Mouse (Mus musculus): ENCODE results near the gene Ankrd10. TPM values are rescaled to one million over a fixed set of nuclear protein-coding genes. Genes with fewer than 3 reads are reported as not detected.
"Not testable (repeated sequence)": the region's sequence is repeated elsewhere in the genome, so short reads cannot be mapped to it uniquely, and the experiment has no call there.

Ankrd10 gene
- polyA plus RNA-seq, 1 experiment from 2014 or later: 110 TPM

DNA sequence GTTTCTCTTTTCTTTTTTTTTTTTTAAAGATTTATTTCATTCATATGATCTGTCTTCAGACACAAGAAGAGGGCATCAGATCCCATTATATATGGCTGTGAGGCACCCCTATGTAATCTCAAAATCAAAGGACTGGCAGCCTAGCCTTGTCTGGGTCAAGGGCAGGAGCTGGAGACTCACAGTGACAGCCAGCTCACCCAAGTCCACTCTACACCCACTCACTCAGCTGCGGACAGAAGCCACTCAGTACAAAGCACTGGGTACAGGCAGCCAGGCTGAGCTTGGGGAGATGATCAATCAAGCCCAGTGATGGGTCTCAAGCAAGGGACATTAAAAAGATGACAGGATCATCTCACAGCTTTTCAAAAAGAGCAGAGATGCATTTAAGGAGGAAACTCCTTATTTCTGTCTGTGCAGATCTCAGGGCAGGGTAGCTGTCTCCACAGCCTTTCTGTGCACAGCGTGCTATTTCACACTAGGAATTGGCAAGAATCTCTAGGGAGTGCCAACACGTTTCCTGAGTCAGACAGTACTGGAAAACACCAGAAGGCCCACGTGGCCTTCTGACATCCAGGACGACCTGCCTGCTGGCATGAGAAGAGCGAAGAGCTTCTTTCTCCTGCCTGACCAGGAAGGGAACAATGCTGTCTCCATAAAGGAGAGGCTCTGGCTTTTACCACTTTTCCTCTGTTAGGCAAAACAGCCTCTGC lies 21.3 kb downstream of the Ankrd10 start:
- DNase-seq (ENCODE audit: low spot score): no peak

DNA sequence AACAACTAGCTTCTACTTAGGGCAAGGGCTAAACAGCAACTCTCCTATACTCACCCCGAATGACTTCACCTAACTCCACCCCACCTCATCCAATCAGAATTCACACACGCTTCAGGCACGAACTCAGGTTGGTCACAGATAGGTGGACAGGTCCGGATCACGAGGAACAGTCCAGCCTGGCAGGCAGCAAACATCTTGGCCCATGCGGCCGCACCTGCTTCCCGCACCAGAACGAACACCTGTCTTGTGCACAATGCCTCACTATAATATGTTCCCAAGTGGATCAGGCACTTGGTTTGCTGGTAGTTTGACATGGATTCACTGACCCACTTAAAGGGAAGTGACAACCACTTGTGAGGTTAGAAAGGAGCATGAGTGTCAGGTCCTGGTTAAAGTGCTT lies 26.7 kb downstream of the Ankrd10 start:
- DNase-seq (ENCODE audit: low spot score): no peak

DNA sequence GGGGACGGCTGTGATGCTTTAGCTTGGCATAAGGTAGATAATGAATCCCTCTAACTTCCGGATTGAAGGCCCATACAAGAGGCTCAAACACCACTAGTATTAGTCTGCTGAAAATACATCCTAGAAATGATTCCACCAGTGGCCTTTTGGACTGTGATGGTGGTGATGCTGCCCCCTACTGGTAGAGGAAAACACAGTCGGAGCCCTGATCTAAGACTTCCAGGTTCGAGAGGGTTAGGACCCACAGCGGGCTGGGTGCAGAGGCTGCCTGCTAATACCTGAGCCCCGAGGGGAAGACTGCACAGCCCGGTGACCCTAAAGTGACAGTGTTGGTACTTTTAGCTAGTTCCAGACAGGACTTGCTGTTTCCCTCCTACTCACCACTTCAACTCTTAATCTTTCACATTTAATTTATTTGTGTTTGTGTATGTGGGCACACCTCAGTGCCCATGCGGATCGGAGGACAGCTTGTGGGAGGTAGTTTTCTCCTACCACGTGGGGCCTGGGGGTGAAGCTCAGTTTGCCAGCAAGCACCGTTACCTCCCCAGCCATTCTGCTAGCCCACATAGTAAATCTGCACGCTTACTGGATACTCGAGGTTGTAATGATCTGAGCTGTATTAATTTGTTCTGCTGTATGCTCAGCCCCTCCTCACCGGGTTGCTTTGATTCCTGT lies 33.4 kb downstream of the Ankrd10 start:
- DNase-seq (ENCODE audit: low spot score): peak; percentile 81

DNA sequence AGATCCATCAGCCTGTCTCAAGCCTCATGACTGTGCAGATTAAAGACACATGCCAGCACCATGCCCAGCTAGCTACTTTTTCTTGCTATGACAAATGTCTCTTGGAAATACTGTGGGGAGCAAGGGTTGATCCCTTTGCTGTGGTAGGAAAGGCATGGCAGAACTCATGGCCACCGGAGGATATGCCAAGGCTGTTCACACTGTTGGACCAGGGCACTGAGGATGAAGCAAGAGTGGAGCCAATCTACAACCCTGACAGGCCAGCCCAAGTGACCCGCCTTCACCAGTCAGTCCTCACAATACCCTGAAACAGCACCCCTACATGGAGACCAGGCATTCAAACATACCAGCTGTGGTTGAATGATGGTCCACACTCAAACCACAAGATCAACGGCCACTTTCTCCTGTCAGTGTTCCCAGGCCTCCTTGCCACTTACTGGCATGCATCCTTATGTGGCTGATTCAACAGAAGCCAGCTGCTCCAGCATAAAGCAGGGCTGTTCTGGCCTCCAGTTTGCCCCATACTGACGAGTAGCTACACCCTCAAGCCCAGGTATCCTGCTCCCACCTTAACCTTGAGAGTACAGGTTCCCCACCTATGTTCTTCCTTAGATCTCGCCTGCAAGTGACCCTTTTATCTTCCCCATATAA lies 35.1 kb downstream of the Ankrd10 start:
- DNase-seq (ENCODE audit: low spot score): no peak

DNA sequence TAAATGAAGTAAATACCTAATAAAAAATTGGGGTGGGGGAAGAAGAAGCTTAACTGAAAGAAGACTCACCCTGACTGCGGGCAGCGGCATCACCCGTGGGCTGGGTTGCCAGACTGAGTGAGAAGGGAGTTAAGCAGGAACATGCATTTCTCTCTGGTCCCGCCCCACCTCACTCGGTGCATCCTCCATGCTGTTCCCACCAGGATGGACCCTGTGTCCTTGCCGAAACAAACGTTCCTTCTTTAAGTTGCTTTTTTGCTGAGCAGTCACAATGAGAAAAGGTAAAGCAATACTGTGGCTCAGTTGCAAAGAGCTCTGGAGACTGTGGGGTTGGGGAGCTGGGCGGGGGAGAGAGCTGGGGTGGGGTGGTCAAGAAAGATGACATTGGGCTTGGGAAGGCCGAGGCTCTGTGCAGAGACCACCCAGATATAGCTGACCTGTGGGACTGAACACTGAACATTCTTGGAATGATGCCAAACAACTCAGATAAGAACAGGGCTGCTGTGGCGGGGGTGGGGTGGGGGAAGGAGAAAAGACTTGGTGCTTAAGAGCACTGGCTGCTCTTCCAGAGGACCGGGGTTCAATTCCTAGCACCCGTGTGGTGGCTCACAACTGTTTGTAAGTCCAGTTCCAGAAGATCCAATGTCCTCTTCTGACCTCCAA lies 42.2 kb downstream of the Ankrd10 start:
- no peak for DNase-seq (ENCODE audit: low spot score)

DNA sequence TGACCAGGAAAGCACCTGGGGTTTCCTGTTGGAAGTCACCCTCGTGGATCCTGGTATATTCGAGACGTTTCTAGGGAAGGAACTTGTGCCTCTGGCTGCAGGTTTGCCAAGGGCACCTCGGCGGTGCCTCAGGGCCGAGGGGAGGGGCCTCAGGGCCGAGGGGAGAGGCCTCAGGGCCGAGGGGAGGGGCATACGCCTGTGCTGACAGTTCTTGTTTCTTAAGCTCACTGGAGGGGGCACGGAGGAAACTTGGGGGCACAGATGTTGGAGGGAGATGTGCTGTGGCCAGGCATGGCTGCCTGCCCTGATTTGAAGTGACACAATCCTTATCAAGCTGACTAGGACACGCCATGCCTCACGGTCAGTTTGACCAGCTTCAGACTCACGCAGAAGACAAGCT lies 43.3 kb downstream of the Ankrd10 start:
- DNase-seq (ENCODE audit: low spot score): peak; percentile 33

DNA sequence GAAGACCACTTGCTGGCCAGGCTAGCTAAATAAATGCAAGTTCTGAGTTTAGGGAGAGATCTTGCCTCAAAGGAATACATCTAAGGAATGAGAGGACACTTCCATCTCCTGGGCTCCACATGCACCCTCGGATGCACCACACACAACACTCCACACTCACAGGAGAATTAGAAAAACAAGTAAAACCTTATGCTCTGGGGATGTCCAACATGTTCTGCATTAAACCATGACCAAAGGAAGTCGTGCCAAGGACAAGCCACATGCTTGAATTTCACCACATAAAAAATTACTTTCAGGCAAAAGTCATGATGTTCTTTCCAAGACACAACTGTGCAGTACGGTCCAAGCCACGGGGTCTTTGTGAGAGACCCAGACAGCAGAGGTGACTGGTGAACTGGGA lies 43.7 kb downstream of the Ankrd10 start:
- no peak for DNase-seq (ENCODE audit: low spot score)

DNA sequence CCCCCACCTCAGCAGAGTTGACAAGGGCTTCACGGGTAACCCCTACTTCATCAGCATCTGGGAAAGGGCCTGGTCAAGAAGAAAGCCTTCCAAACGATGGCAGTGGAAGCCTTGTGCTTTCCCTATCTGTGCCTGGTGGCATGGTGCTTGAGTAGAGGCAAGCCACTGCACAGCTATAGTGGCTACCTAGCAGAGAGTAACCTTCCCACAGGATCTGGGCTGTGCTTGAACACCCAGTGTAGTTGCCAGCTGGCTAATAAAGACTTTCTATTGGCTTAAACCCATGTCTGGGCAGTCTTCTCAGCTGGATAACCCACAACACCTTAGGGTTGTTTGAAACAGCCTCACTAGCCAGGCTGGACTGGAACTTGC lies 49.2 kb downstream of the Ankrd10 start:
- no peak for DNase-seq (ENCODE audit: low spot score)

DNA sequence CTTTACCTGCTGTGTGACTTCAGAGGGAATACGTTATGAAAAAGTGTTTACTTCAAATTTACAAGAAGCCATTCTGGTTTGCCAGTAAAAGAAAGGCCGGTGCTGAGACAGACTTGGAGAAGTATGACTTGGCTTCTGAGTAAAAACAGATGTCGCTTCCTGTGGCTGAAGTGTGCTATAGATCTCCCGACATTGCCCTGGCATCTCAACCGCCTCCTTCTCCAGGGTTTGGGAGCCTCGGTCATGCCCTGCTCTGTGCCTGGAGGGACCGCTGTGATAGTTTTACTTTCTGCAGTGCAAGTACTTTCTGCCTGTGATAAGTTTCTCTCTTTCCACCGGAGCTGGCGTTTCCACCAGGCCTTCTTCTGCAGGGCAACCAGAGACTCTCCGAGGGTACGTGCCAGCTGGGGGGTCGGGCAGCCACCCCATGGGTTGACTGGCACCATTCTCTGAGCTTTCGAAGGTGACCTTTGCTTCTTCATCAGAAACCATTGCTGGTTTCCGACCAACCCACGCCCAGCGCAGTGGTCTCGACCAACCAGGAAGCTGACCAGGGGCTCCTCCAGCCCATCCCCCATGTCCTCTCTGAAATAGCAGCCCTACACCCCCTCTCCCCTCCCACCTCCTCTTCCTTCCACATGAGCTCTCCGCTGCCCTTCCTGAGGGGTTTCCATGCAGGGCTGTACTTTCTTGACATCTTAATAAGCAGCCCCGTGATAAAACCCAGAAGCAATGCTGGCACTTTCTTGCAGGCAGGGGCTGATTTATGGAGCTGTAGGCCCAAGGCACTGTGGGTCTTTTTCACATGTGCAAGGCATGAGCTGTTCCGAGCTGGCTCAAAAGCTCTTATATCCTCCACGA lies 49.8 kb downstream of the Ankrd10 start:
- DNase-seq (ENCODE audit: low spot score): no peak

DNA sequence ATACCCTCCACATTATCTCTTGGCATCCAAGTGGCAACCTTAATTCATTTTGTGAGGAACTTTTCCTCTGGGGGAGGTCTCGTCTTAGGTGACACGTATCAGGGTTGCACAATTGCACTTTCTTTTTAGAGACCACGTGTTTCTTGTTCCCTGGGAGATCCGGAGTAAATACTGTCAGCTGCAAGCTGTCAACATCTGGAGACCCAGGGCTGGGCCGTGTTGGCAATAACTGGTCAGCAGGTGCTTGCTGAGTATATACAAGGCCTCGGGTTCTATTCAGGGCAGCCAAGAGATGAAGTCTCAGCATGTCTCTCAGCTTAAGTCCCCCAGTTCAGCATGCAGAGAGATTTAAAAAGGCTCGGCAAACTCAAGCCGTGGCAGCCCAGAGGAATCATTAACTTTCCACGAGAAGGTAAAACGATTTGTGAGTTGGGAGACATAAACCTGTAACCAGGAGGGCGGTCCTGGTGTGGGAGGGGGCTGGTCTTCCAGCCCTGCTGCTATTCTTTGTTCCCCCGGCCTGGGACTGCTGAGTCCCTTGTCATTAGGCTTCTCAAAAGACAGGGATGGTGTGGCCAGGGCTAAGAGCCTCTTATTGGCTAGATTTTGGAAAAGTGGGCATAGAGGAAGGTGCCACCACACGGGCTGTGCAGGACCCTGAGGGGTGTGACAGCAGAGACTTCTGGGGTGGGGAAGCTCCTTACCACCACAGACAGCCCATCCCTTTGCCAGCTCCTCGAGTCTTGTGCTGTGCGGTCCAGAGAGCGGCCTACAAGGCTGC lies 59.8 kb downstream of the Ankrd10 start:
- no peak for DNase-seq (ENCODE audit: low spot score)

DNA sequence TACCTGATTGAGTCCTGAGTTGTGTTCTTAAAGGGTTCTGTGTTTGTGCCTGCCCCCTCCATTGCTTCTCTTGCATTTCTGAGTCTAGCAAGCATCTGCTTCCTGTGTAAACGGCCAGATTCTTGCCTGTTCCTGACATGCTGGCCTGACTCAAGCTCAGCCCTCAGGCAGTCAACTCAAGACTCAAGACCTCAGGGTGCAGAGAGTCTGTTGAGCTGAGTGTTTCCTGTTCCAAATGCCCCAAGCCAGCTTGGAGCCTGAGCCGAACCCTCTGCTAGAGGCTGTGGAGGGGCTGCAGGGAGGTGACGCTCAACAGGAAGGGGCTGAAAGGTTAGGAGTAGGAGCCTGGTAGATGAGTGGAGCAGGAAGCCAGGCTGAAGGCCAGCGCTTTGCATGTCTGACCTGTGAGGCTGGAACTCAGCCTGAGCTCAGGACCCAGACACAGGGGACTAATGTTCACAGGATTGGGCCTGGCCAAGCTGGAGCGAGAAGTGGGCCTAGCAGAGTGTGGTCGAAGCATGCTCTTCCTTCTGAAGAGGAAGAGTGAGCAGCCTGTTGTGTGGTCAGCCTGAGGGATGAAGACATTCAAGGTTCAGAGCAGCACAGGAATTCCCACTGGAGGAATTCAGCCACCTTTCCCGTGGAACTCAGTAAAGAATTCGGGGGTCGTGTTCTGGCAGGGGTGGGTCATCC lies 60.5 kb downstream of the Ankrd10 start:
- DNase-seq (ENCODE audit: low spot score): peak; percentile 40

DNA sequence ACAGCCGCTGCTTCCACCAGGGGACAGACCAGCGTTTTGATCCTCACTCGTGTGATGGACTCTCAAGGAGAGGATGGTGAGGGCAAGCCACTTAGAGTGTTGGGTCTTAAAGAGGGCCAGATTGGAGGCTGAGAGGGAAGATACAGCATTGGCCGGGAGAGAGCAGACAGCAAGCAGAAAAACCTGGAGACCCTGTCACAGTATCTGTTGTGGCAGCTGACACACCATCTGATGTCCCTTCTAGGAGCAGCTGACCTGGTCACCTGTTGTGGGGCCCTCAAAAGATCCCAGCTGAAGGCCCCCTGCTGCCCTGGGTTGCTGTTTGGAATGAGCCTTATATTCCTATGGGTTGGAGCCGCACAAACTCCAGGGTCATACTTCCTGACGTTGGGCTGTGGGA lies 63.1 kb downstream of the Ankrd10 start:
- DNase-seq (ENCODE audit: low spot score): no peak

DNA sequence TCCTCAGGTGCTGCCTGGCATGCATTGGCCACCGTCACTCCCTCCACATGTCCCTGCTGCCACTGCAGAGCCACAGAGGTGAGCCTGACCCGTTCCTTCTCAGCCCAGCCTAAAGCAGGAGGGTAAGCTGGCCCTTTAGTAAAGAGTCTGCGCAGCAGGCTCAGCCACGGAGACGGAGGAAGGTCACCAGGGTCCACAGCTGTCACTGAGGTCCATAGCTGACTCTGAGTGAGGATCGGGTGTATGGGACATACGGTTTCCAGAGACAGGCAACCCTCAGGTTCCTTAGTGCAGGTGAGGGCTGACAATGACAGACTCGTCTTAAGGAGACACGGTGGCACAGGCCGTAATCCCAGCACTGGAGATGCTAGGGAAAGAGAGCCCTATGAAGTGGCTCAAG lies 63.6 kb downstream of the Ankrd10 start:
- no peak for DNase-seq (ENCODE audit: low spot score)

DNA sequence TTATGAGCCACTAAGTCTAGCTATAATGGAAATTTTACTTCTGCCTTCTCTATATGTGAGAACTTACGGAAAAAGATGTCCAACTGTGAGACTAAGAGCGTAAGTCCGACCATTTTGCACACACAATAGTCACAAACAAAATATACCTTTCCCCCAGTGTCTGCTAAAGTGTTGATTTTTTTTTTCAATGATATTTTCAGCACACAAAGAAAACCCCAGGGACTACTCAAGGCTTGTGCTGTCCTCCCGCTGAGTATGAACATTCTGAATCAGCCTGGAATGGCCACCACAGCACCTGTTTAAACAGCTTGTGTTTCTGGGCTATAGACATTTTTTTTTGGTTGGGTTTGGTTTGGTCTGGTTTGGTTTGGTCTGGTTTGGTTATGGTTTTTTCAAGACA lies 64.8 kb downstream of the Ankrd10 start:
- DNase-seq (ENCODE audit: low spot score): no peak

DNA sequence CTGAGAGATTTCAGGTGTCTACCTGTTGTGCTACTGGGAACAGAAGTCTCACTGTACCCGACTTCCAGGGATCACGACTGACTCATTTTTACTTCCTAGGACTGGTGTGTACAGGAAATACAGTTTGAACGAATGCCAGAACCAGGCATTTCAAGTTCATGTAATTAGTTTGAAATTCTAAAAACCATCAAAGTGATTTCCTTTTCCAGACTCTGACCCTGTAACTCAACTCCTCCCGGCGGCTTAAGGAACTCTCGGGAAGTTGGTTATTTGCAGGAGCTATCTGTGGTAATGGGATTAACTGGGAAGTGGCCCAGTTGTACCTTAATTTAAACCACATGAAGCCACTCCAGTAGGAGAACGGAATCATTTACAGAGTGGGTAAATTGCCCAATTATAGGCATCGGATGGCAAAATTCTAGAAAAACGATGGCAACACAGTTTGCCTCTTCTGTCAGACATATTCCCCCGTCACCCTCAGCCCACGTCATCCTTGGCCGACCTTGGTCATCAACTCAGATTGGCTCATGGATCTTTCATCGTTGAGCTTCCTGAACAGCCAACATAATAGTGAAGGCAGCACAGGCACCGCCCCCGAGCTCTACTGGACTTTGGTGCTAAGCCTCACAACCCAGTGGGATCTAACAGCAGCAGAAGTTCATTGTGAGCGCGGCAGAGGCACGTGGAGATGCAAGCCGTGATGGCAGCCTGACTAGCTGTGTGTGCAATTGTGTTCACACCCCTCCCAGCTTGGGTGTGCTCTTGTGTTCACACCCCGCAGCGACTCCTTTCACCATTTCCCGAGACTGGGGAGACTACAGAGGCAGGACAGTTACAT lies 66.1 kb downstream of the Ankrd10 start:
- DNase-seq (ENCODE audit: low spot score): no peak

DNA sequence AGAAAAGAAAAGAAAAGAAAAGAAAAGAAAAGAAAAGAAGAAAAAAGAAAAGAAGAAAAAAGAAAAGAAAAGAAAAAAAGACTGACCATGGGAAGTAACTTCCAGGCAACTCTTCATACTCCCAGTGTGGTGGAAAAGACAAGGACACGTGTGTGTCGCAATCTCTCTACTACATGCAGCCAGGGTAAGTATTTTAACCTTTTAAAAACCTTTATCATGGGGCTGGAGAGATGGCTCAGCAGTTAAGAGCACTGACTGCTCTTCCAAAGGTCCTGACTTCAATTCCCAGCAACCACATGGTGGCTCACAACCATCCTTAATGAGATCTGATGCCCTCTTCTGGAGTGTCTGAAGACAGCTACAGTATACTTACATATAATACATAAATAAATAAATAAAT lies 67.4 kb downstream of the Ankrd10 start:
- DNase-seq (ENCODE audit: low spot score): not testable (repeated sequence)

DNA sequence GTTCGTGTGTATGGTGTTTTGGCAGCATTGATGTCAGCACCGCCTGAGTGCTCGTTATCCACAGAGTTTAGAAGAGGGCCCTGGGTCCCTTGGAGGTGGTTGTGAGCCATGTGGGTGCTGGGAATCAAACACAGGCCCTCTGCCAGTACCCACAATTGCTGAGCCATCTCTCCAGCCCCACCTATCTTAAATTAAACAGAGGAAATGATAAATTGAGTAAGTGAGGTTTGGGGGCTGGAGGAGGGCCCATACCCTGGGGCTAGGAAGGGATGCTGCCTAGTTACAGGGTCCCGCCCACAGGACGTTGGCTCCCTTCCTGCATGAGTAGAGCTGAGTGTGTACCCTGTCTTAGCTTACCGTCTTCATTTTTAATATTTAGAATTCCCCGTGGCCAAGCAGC lies 70.8 kb downstream of the Ankrd10 start:
- no peak for DNase-seq (ENCODE audit: low spot score)

DNA sequence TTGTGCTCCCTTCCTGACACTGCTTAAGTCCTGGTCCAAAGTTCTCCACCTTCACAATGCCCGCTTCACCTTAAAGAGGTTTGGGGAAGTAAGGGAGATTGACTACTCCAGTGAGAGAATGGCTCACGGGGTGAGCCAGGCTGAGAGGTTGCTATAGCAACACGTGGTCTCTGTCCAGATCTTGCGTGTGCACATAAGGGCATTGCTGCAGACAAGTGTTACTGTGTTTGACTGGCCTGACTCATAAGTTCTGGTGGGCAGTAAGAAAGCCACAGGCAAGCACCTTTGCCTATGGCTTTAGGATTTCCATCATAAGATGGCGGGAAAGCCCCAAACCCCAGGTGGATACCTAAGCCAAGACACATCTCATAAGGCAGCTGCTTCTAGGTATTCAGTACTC lies 71.3 kb downstream of the Ankrd10 start:
- no peak for DNase-seq (ENCODE audit: low spot score)
